Mouse (Mus musculus) hindbrain, embryonic 13.5 days (tissue): ENCODE measurements at regions not wholly inside any gene's neighbourhood (a gene's known extent, or its start where the extent isn't known, plus 50 kb on each side); places are given as distances from the start of the nearest gene placed in this dataset.

Experiments
- ATAC-seq: fragments of 200-750 bp; cut with Nextera tagmentation; 2 replicates; pipeline ENCODE4 v1.8.0; 2017; ENCODE audit warnings: moderate TSS enrichment; ENCODE audit not compliant: low FRiP score
- H3K27ac ChIP-seq: fragments of 300-500 bp; sonication (generic); 2 replicates; pipeline ENCODE4 v1.5.1; 2015; ENCODE audit warnings: inconsistent platforms, mild to moderate bottlenecking, moderate library complexity
- H3K27me3 ChIP-seq: fragments of 300-500 bp; sonication (generic); 2 replicates; pipeline ENCODE4 v1.6.1; 2015; ENCODE audit warnings: mild to moderate bottlenecking, inconsistent platforms
- H3K36me3 ChIP-seq: fragments of 300-500 bp; sonication (generic); 2 replicates; pipeline ENCODE4 v1.6.1; 2015; ENCODE audit warnings: mild to moderate bottlenecking, inconsistent platforms
- H3K4me1 ChIP-seq: fragments of 300-500 bp; sonication (generic); replicated peaks from 2 replicates; pipeline ENCODE4 v1.6.1; 2015; ENCODE audit warnings: inconsistent platforms
- H3K4me2 ChIP-seq: fragments of 300-500 bp; sonication (generic); 2 replicates; pipeline ENCODE4 v1.6.1; 2015; ENCODE audit warnings: inconsistent platforms, mild to moderate bottlenecking, moderate library complexity
- H3K4me3 ChIP-seq: fragments of 300-500 bp; sonication (generic); 2 replicates; pipeline ENCODE4 v1.5.1; 2015; ENCODE audit warnings: mild to moderate bottlenecking, inconsistent platforms
- H3K9ac ChIP-seq: fragments of 300-500 bp; sonication (generic); 2 replicates; pipeline ENCODE4 v1.6.1; 2015; ENCODE audit warnings: mild to moderate bottlenecking, inconsistent platforms
- H3K9me3 ChIP-seq: fragments of 300-500 bp; sonication (generic); 2 replicates; pipeline ENCODE4 v1.6.1; 2016; ENCODE audit warnings: inconsistent platforms
- WGBS: fragments of 180-500 bp; shearing (Covaris S2); methylation state at CpG from one replicate; pipeline ENCODE4 v1.1.7; 2015; 5-methylcytosine and 5-hydroxymethylcytosine counted together

DNA sequence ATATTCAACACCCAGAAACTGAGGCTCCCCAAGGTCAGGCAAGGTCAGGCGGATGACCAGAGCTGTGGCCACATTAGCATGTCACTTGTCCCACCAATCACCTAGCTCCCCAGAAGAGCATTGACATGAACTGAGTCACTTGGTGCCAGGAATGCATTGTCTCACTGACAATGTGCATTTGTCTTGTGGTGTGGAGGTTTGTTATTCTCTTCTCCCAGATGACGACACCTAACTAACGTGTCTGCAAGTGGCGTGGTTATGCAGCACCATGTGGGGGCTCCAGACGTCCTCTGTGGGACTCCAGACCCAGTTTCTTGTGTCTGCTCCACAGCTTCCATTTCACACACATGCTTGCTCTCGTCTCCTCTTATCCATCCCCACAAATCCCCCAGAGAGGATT is 82.1 kb upstream of the Nectin1 start:
- no peak overlapping the region for H3K27ac ChIP-seq

DNA sequence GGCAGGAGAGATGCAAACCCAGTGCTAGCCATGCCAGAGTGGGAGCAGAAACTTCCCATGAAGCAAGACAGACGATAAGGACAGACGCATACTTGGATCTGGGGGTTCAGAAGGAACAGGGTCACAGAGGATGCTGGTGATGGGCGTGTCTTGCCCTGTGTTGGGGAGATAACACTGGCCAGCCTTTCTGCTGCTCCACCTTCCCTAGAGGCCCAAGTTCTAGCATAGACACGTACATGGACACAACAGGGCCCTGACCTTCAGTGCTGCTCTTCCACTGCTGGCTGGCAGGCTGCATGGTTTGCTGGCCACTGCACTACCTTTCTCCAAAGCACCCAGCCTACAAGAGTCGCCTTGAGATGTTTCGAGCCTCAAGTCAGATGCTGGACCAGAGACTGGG is 76.4 kb upstream of the Nectin1 start:
- no peaks in the 10 kb centered on the region for H3K36me3 ChIP-seq
- peaks cover 14% of the 10 kb centered on the region; the same call in 1 of the 2 replicates for H3K4me1 ChIP-seq
- H3K4me2 ChIP-seq = no peak overlapping the region
- H3K4me3 ChIP-seq = no peak overlapping the region
- ATAC-seq = no peak
- H3K9me3 ChIP-seq = no peaks in the 10 kb centered on the region
- no peak overlapping the region for H3K9ac ChIP-seq
- H3K27ac ChIP-seq = no peak overlapping the region
- WGBS = 86% methylated on average over 6 of the region's 6 CpGs
- H3K27me3 ChIP-seq = no peaks in the 10 kb centered on the region

More for the DNA sequence above, 82.1 kb upstream of the Nectin1 start:
- no peak overlapping the region for H3K4me3 ChIP-seq
- no peak for ATAC-seq
- no peaks in the 10 kb centered on the region for H3K9me3 ChIP-seq
- WGBS = 57% methylated on average over 6 of the region's 6 CpGs
- H3K9ac ChIP-seq = no peak overlapping the region
- no peaks in the 10 kb centered on the region for H3K36me3 ChIP-seq
- H3K4me1 ChIP-seq = peaks cover 8% of the 10 kb centered on the region
- no peak overlapping the region for H3K4me2 ChIP-seq
- no peaks in the 10 kb centered on the region for H3K27me3 ChIP-seq

DNA sequence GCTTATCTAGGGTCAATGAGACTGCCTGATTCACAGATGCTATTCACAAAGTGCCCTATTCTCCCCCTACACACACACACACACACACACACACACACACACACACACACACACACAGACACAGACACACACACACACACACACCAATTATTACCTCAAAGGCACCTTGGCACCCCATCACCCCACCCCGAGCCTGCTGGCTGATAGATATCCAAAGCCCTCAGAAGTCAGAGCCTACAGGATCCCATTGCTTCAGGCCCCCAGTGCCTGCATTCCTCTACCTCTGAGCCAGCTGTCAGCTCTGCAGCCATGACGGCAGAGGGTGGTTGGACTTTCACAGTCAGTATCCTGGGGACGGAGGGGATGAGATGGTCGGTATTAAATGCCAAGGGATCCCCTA is 75.8 kb upstream of the Nectin1 start:
- Histone ChIP-seq H3K9me3 (no peaks in the 10 kb centered on the region), H3K4me2 (no peak overlapping the region), H3K9ac (0 out of 2 replicates have a peak overlapping the region, but pooled peaks have one; percentile 13), H3K4me1 (peaks cover 14% of the 10 kb centered on the region; the same call in 1 of the 2 replicates), H3K4me3 (no peak overlapping the region), H3K36me3 (no peaks in the 10 kb centered on the region), H3K27me3 (no peaks in the 10 kb centered on the region), H3K27ac (no peak overlapping the region)
- 74% methylated on average over 4 of the region's 4 CpGs for WGBS
- no peak for ATAC-seq

DNA sequence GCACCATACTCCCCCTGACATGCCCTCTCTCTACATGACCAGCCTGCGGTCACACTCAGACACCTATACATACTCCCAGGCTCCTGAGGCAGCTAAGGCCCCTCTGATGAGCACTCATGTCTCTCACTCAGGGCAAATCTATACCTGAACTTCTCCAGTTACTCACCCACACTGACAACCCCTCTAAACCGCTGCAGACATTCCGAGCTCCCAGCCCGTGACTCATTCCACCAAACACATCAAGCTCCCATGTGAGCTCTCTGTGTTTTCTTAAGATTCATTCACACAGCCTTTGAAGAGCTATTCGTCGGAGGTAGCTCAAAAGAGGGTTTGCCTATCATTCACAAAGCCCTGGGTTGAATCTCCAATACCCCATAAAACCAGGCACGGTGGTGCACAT is 75.1 kb upstream of the Nectin1 start:
- no peak overlapping the region for H3K4me2 ChIP-seq
- H3K4me1 ChIP-seq = peaks cover 15% of the 10 kb centered on the region
- H3K4me3 ChIP-seq = no peak overlapping the region
- no peaks in the 10 kb centered on the region for H3K9me3 ChIP-seq
- WGBS = 71% methylated on average over 7 of the region's 7 CpGs
- H3K36me3 ChIP-seq = no peaks in the 10 kb centered on the region
- no peaks in the 10 kb centered on the region for H3K27me3 ChIP-seq
- no peak for ATAC-seq
- H3K9ac ChIP-seq = no peak overlapping the region
- H3K27ac ChIP-seq = 0 out of 2 replicates have a peak overlapping the region, but pooled peaks have one; percentile 8

DNA sequence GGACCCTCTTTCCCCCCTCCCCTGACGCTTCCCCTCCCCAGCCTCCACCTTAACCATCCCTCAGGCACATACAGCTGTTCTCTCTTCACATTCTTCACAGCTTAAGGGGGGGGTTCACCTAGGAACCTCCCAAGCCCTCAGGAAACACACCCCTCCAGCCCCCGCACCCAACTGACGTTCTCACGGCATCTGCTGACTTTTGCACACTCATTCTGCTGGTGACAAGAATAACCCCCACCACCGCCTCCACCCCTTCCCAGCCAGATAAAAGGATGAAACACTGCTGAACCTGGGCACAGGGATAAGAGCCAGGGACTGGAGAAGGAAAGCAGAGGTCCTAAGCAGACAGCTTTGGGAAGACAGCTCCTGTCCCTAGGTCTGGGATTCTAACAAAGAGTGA is 73.2 kb upstream of the Nectin1 start:
- Histone ChIP-seq H3K27ac (no peak overlapping the region), H3K4me1 (peaks cover 27% of the 10 kb centered on the region), H3K9me3 (no peaks in the 10 kb centered on the region), H3K27me3 (no peaks in the 10 kb centered on the region), H3K9ac (no peak overlapping the region), H3K36me3 (no peaks in the 10 kb centered on the region), H3K4me3 (no peak overlapping the region), H3K4me2 (no peak overlapping the region)
- ATAC-seq = no peak
- 80% methylated on average over 5 of the region's 5 CpGs for WGBS

DNA sequence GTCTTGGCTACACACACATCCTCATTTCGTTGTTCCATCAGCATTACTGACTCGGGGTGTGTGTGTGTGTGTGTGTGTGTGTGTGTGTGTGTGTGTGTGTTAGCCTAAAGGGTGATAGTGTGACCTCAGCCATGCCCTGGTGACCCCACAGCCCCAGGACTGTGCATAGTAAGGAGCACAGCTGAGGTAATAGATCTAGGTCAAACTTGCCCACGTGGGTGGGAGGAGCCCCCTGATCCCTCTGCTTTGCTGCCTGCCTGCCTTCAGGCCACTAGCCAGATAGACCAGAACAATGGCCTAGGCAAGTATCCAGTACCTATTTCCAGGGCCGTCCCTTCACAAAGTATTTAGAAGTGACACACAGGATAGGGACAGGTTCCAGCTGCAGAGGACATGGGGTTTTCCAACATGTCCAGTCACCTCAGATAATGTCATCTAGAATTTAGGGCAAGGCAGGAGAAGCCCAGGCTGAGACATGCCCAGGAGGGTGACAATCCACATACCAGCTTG is 70.6 kb upstream of the Nectin1 start:
- Histone ChIP-seq H3K4me3 (no peak overlapping the region), H3K9ac (no peak overlapping the region), H3K4me1 (peaks cover 27% of the 10 kb centered on the region), H3K27me3 (no peaks in the 10 kb centered on the region), H3K36me3 (no peaks in the 10 kb centered on the region), H3K4me2 (no peak overlapping the region), H3K27ac (no peak overlapping the region), H3K9me3 (no peaks in the 10 kb centered on the region)
- ATAC-seq = no peak
- WGBS = 64% methylated on average over 4 of the region's 4 CpGs

DNA sequence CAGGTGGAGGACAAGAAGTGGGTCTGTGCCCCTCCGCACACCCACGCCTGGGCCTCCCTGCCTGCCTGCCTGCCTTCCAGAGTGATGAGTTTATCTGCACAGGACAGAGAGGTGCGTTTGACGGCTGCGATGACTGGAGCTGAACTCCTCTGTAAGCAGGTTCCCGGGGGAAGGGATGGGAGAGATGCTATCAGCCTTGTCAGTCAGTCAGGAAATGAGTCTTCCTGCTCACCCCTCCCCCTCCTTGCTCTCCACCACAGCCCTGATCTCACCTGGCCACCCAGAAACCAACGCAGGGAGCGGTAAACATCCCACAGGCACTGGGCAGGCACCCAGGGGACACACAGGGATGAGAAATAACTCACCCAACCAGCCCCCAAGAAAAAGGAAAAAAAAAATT is 69.5 kb upstream of the Nectin1 start:
- peak overlapping the region; percentile 23; the same call in 1 of the 2 replicates for H3K27ac ChIP-seq
- H3K4me1 ChIP-seq = peaks cover 32% of the 10 kb centered on the region
- WGBS = 43% methylated on average over 8 of the region's 8 CpGs
- H3K4me3 ChIP-seq = no peak overlapping the region
- H3K27me3 ChIP-seq = peaks cover 6% of the 10 kb centered on the region
- H3K4me2 ChIP-seq = no peak overlapping the region
- no peak for ATAC-seq
- no peaks in the 10 kb centered on the region for H3K36me3 ChIP-seq
- no peaks in the 10 kb centered on the region for H3K9me3 ChIP-seq
- H3K9ac ChIP-seq = no peak overlapping the region

DNA sequence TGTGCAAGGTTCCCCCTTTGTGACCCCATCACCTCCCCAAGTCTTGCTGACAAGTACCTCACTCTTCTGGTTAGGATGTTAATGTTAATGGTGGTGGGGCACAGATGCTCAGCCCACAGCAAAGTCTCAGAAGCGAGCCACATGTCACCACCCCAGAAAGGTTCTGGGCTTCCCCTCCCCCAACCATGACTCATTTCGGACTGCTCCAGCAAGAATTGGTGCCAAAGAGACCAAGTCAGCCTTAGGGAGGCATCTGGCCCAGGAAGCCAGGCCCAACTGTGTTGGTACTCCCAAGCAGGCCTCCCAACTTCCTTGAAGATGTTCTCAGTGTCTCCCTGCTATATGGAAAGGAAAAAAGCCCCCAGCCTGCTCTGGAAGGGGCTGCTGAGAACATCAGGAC is 67.8 kb upstream of the Nectin1 start:
- no peak overlapping the region for H3K9ac ChIP-seq
- H3K27me3 ChIP-seq = peaks cover 9% of the 10 kb centered on the region
- no peaks in the 10 kb centered on the region for H3K9me3 ChIP-seq
- H3K4me3 ChIP-seq = no peak overlapping the region
- no peaks in the 10 kb centered on the region for H3K36me3 ChIP-seq
- peaks cover 27% of the 10 kb centered on the region for H3K4me1 ChIP-seq
- no peak for ATAC-seq
- H3K4me2 ChIP-seq = no peak overlapping the region
- WGBS = 73% methylated on average over 2 of the region's 2 CpGs
- H3K27ac ChIP-seq = no peak overlapping the region

DNA sequence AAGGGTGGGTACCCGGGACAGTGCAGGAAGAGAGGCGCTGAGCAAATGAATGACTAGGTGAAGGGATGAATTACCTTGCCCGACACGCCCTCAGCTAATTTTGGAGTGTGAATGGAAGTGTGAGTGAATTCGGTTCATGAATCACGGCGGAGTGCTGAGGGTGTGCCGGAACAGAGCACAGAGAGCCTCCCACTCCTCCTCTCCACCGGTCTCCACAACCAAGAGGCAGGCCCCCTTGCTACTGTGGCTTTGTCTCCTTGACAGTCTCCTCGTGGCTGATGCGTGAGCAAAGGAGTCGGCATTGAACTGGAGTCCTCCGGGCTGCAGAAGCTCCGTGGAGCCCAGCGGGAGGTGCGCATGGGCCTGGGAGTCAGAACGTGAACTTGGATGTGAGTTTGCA is 64.5 kb upstream of the Nectin1 start:
- Histone ChIP-seq H3K27me3 (peaks cover 9% of the 10 kb centered on the region), H3K27ac (no peak overlapping the region), H3K4me2 (no peak overlapping the region), H3K9me3 (no peaks in the 10 kb centered on the region), H3K36me3 (no peaks in the 10 kb centered on the region), H3K4me1 (peaks cover 21% of the 10 kb centered on the region), H3K4me3 (no peak overlapping the region), H3K9ac (0 out of 2 replicates have a peak overlapping the region, but pooled peaks have one; percentile 5)
- WGBS = 46% methylated on average over 17 of the region's 17 CpGs
- ATAC-seq = no peak

DNA sequence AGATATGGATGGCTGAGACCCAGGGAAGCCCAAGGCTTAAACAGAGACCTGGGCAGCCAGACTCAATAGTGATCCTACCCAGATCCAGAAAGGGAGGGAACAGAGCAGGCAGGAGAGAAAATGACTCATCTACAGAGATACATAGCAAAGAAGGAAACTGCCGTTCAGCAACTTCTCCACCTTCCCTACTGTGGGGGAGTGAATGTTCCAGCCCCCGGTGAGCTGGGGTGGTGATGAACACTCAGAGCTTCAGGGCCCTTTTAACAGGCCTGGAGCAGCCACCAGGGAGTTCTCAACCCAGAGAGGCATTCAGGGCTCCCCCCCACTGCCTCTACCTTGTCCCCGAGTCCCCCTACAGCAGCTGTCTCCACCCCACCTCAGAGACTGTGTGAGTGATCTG is 62.5 kb upstream of the Nectin1 start:
- 79% methylated on average over 3 of the region's 3 CpGs for WGBS
- no peaks in the 10 kb centered on the region for H3K9me3 ChIP-seq
- H3K27me3 ChIP-seq = peaks cover 9% of the 10 kb centered on the region
- peaks cover 15% of the 10 kb centered on the region; the same call in 1 of the 2 replicates for H3K4me1 ChIP-seq
- no peak overlapping the region for H3K9ac ChIP-seq
- no peaks in the 10 kb centered on the region for H3K36me3 ChIP-seq
- no peak for ATAC-seq
- H3K27ac ChIP-seq = no peak overlapping the region
- no peak overlapping the region for H3K4me2 ChIP-seq
- H3K4me3 ChIP-seq = no peak overlapping the region

DNA sequence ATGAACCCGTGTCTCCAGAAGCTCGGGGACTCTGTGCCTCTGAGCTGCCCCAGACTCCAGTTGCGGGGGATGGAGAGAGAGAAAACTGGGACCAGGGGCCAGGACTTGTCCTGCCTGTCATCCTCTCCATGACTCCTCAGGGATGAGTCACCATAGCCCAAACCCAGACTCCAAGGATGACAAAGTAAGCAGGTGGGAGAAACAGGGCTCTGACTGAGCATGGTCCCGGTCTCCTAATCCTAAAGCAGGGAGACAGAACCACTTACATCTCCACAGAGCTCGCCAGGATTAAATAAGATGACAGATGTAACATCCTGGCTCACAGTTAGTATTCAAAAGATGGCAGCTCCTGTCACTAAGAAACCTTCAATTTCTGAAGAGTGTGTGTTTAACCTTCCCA is 61.7 kb upstream of the Nectin1 start:
- Histone ChIP-seq H3K9ac (no peak overlapping the region), H3K36me3 (no peaks in the 10 kb centered on the region), H3K27ac (no peak overlapping the region), H3K27me3 (peaks cover 9% of the 10 kb centered on the region), H3K9me3 (no peaks in the 10 kb centered on the region), H3K4me2 (no peak overlapping the region), H3K4me1 (peaks cover 15% of the 10 kb centered on the region; the same call in 1 of the 2 replicates), H3K4me3 (no peak overlapping the region)
- no peak for ATAC-seq
- WGBS = 85% methylated on average over 5 of the region's 5 CpGs

DNA sequence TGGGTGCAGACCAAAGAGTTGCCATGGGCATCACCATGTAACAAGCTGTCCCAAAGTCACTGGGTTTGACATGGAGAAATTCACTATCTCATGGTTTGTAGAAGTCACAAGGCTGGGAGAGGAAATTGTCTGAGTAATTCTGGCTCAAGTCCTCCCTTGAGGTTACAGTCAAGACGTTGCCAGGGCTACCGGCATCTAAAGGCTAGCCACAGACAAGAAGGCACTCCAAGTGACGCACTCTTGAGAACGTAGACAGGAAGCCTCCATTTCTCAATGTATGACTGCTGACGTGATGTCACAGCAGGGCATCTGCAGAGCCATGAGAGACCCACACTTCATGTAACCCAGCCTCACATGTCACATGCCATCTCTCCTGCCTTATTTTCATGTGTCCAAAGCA is 59.2 kb upstream of the Nectin1 start:
- Histone ChIP-seq H3K4me3 (no peak overlapping the region), H3K27ac (no peak overlapping the region), H3K9me3 (no peaks in the 10 kb centered on the region), H3K4me2 (no peak overlapping the region), H3K27me3 (no peaks in the 10 kb centered on the region; the same call in 1 of the 2 replicates), H3K9ac (no peak overlapping the region), H3K4me1 (peaks cover 3% of the 10 kb centered on the region; the same call in 1 of the 2 replicates), H3K36me3 (no peaks in the 10 kb centered on the region)
- no peak for ATAC-seq
- WGBS = 79% methylated on average over 5 of the region's 5 CpGs

DNA sequence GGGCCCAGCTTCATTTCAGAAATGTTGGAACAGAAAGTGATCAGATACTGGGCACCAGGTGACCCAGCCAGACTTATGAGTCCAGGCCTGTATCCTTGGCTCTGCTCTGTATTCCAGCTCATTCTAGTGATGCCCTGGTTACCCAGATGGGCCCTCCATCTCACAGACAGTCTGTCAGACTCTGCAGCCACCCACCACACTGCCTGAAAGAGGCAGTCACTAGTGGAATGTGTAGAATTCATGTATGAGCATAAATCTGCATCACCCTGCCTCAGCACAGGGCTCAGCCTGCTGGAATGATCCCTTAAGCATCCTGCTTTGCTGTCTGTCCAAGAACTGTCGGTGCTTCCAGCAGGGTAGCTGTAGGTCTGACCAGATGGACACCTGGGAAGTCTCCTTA is 51.8 kb upstream of the Nectin1 start:
- ATAC-seq = no peak
- H3K4me2 ChIP-seq = no peak overlapping the region
- H3K36me3 ChIP-seq = no peaks in the 10 kb centered on the region
- H3K9ac ChIP-seq = no peak overlapping the region
- H3K27me3 ChIP-seq = no peaks in the 10 kb centered on the region
- no peak overlapping the region for H3K4me3 ChIP-seq
- no peaks in the 10 kb centered on the region for H3K4me1 ChIP-seq
- H3K27ac ChIP-seq = no peak overlapping the region
- no peaks in the 10 kb centered on the region for H3K9me3 ChIP-seq
- WGBS = 76% methylated on average over 1 of the region's 1 CpGs
